Mouse (Mus musculus): ENCODE measurements at regions not wholly inside any gene's neighbourhood (a gene's known extent, or its start where the extent isn't known, plus 50 kb on each side); places are given as distances from the start of the nearest gene placed in this dataset.

- no peak for DNase-seq
Measured at GRCm38 (mm10) chr10:8018229-8019026, 62.4 kb upstream of the Tab2 start.

GRCm38 (mm10) chr10:8016741-8017140 is 60.7 kb upstream of the Tab2 start:
- no peak for DNase-seq

- DNase-seq, result no peak
Measured at GRCm38 (mm10) chr10:8011744-8012143, 55.7 kb upstream of the Tab2 start.

GRCm38 (mm10) chr10:8011138-8011537 is 55.1 kb upstream of the Tab2 start:
- DNase-seq, result no peak

GRCm38 (mm10) chr10:8009855-8010254 is 53.8 kb upstream of the Tab2 start:
- DNase-seq, result no peak

- no peak for DNase-seq
Measured at GRCm38 (mm10) chr10:8007990-8008368, 51.9 kb upstream of the Tab2 start.

GRCm38 (mm10) chr10:8007286-8007989 is 51.4 kb upstream of the Tab2 start:
- no peak for DNase-seq

Measured in retina, postnatal 1 day (tissue).